8 mouse cellular contexts compared by ENCODE assay signal in genomic region chr13:74390371-74390990, GRCm38 (mm10). TPM values are rescaled to one million over a fixed set of nuclear protein-coding genes. Genes with fewer than 3 reads are reported as not detected.
A peak's percentile ranks its signal among the peaks of the same experiment; 100 is the strongest.
DNase-seq lines count a peak whose midpoint lies in the region; ATAC-seq lines count a peak whose summit lies in the region.

TSS of gene Zfp72 (minus strand) at chr13:74390836.

- no peak within 1 kb of the TSS for H3K27ac ChIP-seq in heart, embryonic 15.5 days
- no peak within 1 kb of the TSS for H3K27ac ChIP-seq in liver, embryonic 12.5 days
- H3K27ac ChIP-seq in stomach, embryonic 15.5 days: no peak within 1 kb of the TSS

- H3K4me3 ChIP-seq in heart, embryonic 15.5 days: peak within 1 kb of the TSS; percentile 57
- H3K4me3 ChIP-seq in liver, embryonic 12.5 days: peak within 1 kb of the TSS; percentile 63
- peak within 1 kb of the TSS; percentile 60 for H3K4me3 ChIP-seq in stomach, embryonic 15.5 days (replicated peaks)

- peak; percentile 60; the same call in 1 of the 2 replicates for ATAC-seq in heart, embryonic 15.5 days (replicated peaks; ENCODE audit: insufficient number of reproducible peaks, insufficient read depth, low FRiP score, low read depth)
- peak; percentile 65 for ATAC-seq in liver, embryonic 12.5 days
- ATAC-seq in stomach, embryonic 15.5 days (ENCODE audit: insufficient read depth, low FRiP score, low read depth): peak; percentile 80

- H3K4me1 ChIP-seq in heart, embryonic 15.5 days (replicated peaks): 0 out of 2 replicates have a peak, but pooled peaks cover 5% of the 10 kb centered on the region
- peaks cover 9% of the 10 kb centered on the region; the same call in 1 of the 2 replicates for H3K4me1 ChIP-seq in liver, embryonic 12.5 days
- no peaks in the 10 kb centered on the region for H3K4me1 ChIP-seq in stomach, embryonic 15.5 days

- H3K9ac ChIP-seq in heart, embryonic 15.5 days: peak within 1 kb of the TSS; percentile 44
- peak within 1 kb of the TSS; percentile 62; the same call in 1 of the 2 replicates for H3K9ac ChIP-seq in liver, embryonic 12.5 days
- H3K9ac ChIP-seq in stomach, embryonic 15.5 days: peak within 1 kb of the TSS; percentile 40

- peak within 1 kb of the TSS; percentile 64 for H3K4me2 ChIP-seq in heart, embryonic 15.5 days
- peak within 1 kb of the TSS; percentile 65 for H3K4me2 ChIP-seq in liver, embryonic 12.5 days
- H3K4me2 ChIP-seq in stomach, embryonic 15.5 days: peak within 1 kb of the TSS; percentile 66

- H3K36me3 ChIP-seq in heart, embryonic 15.5 days: no peaks in the 10 kb centered on the region
- no peaks in the 10 kb centered on the region for H3K36me3 ChIP-seq in liver, embryonic 12.5 days
- no peaks in the 10 kb centered on the region for H3K36me3 ChIP-seq in stomach, embryonic 15.5 days

- 3% methylated on average over 14 of the region's 14 CpGs for WGBS in heart, embryonic 15.5 days
- 1% methylated on average over 14 of the region's 14 CpGs for WGBS in liver, embryonic 12.5 days (ENCODE audit: insufficient replicate concordance)
- WGBS in stomach, embryonic 15.5 days: under 1% methylated on average over 14 of the region's 14 CpGs

- no peaks in the 10 kb centered on the region for H3K27me3 ChIP-seq in heart, embryonic 15.5 days
- 0 out of 2 replicates have a peak, but pooled peaks cover 4% of the 10 kb centered on the region for H3K27me3 ChIP-seq in liver, embryonic 12.5 days (replicated peaks)
- H3K27me3 ChIP-seq in stomach, embryonic 15.5 days (replicated peaks): no peaks in the 10 kb centered on the region

- no peaks in the 10 kb centered on the region for H3K9me3 ChIP-seq in heart, embryonic 15.5 days (replicated peaks)
- no peaks in the 10 kb centered on the region for H3K9me3 ChIP-seq in liver, embryonic 12.5 days (replicated peaks)
- H3K9me3 ChIP-seq in stomach, embryonic 15.5 days: no peaks in the 10 kb centered on the region

- DNase-seq in CD4-positive helper T cell, adult 2 months (ENCODE audit: low read depth, low spot score): peak; percentile 73
- peak; percentile 95 for DNase-seq in brain, adult 2 months (ENCODE audit: low read depth, low spot score)
- peak; percentile 65 for DNase-seq in fibroblast of lung, adult 2 months (ENCODE audit: low read depth)
- peak; percentile 84 for DNase-seq in kidney, postnatal 14 days
- peak; percentile 80 for DNase-seq in naive thymus-derived CD4-positive, alpha-beta T cell, adult 2 months (ENCODE audit: low read depth)

RNA-seq across cellular contexts. Expression of gene Zfp72, which starts in this region (rescaled TPM):
- polyA plus RNA-seq in heart, embryonic 15.5 days (2015; fragmentation: Nextera tagmentation; extraction: Ambion mirVana): 3.8 and 4.8 TPM in 2 replicates
- 0.81 and 1.3 TPM in 2 replicates for polyA plus RNA-seq in liver, embryonic 12.5 days (2016; fragmentation: Nextera tagmentation; extraction: Ambion mirVana)
- polyA plus RNA-seq in stomach, embryonic 15.5 days (2015; fragmentation: Nextera tagmentation; extraction: Ambion mirVana): 5.2 and 5.9 TPM in 2 replicates
